Mouse (Mus musculus) layer of hippocampus, adult 2 months (tissue): ENCODE results near the gene Fam228b. TPM values are rescaled to one million over a fixed set of nuclear protein-coding genes. Genes with fewer than 3 reads are reported as not detected.
"Not testable (repeated sequence)": the region's sequence is repeated elsewhere in the genome, so short reads cannot be mapped to it uniquely, and the experiment has no call there.

Experiments used
- DNase-seq, 2 experiments: peaks; one replicate each; pipeline ENCODE4 v3.0.0; 2022; ENCODE audit warnings: low spot score in 2 of 2
- H3K27ac ChIP-seq: fragments of 200-600 bp; 2 replicates; pipeline ENCODE4 v1.8.1; 2022
- H3K4me3 ChIP-seq: fragments of 200-600 bp; 2 replicates; pipeline ENCODE4 v1.8.1; 2022; ENCODE audit warnings: mild to moderate bottlenecking
- CTCF ChIP-seq: fragments of 200-600 bp; conservative IDR thresholded peaks from 2 replicates; pipeline ENCODE4 v1.8.1; 2022; ENCODE audit warnings: antibody characterized with exemption, mild to moderate bottlenecking, moderate library complexity
- total RNA-seq, 2 experiments: library from RNA; stranded (reverse); gene quantifications; 2 replicates each; pipeline ENCODE4 v1.2.3; 2021

The Fam228b gene
- total RNA-seq, 2 experiments from 2014 or later: 22.2 to 27.6 TPM

- Histone ChIP-seq H3K4me3 (no peak overlapping the region), H3K27ac (no peak overlapping the region)
- DNase-seq: no peak
- peak; percentile 41 for TF ChIP-seq CTCF
These were observed 39.9 kb downstream of the Fam228b start for GRCm38 (mm10) chr12:4729165-4729564.

DNA sequence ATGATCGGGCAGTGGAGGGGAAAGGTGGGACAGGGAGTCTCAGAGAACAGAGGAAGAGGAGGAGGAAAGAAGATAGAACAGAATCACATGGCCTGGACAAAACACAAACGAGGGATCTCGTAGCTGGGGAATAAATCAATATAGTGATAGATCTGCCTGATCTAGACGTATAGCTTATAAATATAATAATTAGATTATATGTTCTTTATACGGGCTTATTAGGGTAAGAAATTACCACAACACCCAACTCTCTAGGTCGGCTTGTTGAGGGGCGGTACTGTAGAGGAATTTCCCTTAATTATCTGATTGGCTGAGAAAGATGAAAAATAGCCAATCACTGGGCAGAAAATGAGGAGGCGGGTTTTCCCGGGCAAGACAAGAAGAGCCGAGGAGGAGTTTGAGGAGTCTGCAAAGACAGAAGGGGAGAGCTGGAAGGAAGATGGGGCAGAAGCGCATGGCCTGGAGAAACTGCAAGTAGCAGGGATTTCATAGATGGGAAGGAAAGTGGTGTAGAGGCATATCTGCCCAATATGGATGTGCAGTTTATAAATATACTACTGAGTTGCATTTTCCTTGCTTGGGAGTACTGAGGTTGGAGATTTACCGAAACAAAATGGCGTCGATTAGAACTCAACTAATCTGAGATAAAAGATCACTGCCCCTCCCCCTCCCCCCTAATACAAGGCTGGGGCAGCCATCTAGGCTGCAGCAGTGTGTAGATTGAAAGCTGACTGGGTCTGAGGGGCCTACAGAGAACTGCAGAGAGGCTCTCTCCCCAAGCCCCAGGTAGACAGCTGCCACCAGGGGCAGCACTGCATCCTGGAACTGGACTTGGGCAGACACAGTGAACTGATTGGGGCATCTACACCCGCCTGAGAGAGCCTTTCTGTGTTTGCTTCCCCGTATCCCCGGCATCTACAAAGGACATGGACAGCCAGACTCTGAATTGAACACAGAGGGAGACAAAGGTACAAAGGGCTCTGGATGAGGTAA lies 49.0 kb downstream of the Fam228b start:
- no peak overlapping the region for H3K27ac ChIP-seq
- no peak overlapping the region for H3K4me3 ChIP-seq
- TF ChIP-seq CTCF: peak; percentile 43
- DNase-seq: no peak

- no peak for DNase-seq
- H3K4me3 ChIP-seq: no peak overlapping the region
- no peak overlapping the region for H3K27ac ChIP-seq
- no peak for TF ChIP-seq CTCF
These were observed 49.9 kb downstream of the Fam228b start for GRCm38 (mm10) chr12:4719066-4719761.

DNA sequence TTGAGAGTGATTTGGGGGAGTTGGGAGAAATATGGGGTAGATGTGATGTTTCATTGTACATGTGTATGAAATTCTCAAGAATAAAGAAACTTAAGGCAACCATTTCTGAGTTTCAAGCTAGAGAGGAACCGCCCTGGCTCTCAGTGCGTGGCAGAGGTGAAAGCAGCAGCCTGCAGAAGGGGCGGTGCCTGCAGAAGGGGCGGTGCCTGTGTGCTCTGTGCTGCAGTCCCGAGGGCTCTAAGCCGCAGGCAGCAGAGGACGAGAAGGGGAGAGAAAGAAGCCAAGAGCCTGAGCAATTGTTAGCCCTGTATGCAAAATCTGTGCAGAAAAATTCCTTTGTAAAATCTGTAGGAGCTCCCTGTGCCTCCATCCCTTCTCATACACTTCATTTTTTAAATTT lies 51.6 kb downstream of the Fam228b start:
- Histone ChIP-seq H3K4me3 (no peak overlapping the region), H3K27ac (no peak overlapping the region)
- TF ChIP-seq CTCF: no peak
- DNase-seq: no peak

DNA sequence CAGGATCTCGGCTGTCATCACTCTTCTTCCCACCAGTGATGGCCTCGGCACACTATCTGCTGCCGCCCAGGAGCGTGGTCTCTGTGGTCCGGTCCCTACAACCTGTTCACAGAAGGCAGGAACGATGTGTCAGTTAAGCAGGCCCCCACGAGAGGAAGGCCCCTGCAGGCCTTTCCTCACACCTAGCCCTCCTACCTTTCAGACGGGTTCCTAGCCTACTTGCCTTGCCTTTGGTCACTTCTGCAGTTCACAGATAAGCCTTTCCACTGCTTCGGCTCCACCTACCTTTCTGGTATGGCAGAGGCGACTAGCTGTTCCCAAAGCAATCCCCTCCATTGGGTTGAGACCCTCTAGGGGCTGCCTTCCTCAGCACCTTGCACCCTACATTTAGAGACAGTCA lies 53.5 kb downstream of the Fam228b start:
- H3K27ac ChIP-seq: no peak overlapping the region
- H3K4me3 ChIP-seq: no peak overlapping the region
- TF ChIP-seq CTCF: no peak
- no peak for DNase-seq

GRCm38 (mm10) chr12:4713361-4713760 lies 55.7 kb downstream of the Fam228b start:
- DNase-seq: no peak
- H3K4me3 ChIP-seq: no peak overlapping the region
- no peak for TF ChIP-seq CTCF
- H3K27ac ChIP-seq: no peak overlapping the region

GRCm38 (mm10) chr12:4709926-4710325 lies 59.1 kb downstream of the Fam228b start:
- Histone ChIP-seq H3K27ac (no peak overlapping the region), H3K4me3 (no peak overlapping the region)
- TF ChIP-seq CTCF: no peak
- DNase-seq: no peak

- Histone ChIP-seq H3K4me3 (no peak overlapping the region), H3K27ac (no peak overlapping the region)
- TF ChIP-seq CTCF: no peak
- DNase-seq: no peak
These were observed 60.0 kb downstream of the Fam228b start for GRCm38 (mm10) chr12:4708881-4709604.

GRCm38 (mm10) chr12:4708296-4708695 lies 60.8 kb downstream of the Fam228b start:
- Histone ChIP-seq H3K4me3 (no peak overlapping the region), H3K27ac (no peak overlapping the region)
- no peak for TF ChIP-seq CTCF
- no peak for DNase-seq

DNA sequence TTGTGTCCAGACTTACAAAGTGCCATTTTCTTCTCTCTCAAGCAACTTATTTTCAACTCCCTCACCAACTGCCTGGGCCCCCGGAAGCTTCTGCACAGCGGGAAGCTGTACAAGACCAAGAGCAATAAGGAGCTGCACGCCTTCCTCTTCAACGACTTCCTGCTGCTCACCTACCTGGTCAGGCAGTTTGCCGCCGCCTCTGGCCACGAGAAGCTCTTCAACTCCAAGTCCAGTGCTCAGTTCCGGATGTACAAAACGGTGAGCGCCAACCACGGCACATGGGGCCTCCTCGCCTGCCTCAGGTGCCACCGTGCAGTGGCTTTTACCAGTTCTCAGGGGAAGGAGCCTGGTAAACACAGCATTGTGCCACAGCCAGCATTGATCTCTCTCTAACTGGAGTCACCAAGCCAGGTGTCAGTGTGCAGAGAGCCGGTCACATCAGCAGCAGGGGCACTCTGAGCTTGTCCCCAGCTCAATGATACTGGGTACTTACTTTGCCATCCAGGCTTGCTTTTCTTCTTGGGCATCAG lies 61.5 kb downstream of the Fam228b start:
- no peak for TF ChIP-seq CTCF
- no peak for DNase-seq
- no peak overlapping the region for H3K27ac ChIP-seq

GRCm38 (mm10) chr12:4706901-4707300 lies 62.2 kb downstream of the Fam228b start:
- H3K27ac ChIP-seq: no peak overlapping the region
- H3K4me3 ChIP-seq: no peak overlapping the region
- DNase-seq: no peak
- no peak for TF ChIP-seq CTCF

More for the DNA sequence above, 61.5 kb downstream of the Fam228b start:
- H3K4me3 ChIP-seq: no peak overlapping the region

DNA sequence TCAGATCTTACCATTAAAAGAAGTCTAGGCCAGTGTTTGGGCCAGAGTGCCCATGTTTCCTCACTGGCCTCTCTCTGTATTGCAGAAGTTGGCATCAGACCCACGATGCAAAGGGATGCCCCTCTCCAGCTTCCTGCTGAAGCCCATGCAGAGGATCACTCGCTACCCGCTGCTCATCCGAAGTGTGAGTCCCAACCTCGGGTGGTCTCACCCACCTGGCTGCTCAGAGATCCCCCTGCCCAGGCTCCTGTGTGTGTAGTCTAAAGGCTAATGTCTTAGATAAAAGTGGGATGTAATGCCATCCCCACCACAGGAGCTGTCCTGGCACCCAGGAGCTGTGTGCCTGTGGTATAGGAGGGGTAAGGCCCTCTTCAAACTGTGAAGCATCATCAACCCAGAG lies 62.9 kb downstream of the Fam228b start:
- no peak for DNase-seq
- Histone ChIP-seq H3K4me3 (no peak overlapping the region), H3K27ac (no peak overlapping the region)
- no peak for TF ChIP-seq CTCF

DNA sequence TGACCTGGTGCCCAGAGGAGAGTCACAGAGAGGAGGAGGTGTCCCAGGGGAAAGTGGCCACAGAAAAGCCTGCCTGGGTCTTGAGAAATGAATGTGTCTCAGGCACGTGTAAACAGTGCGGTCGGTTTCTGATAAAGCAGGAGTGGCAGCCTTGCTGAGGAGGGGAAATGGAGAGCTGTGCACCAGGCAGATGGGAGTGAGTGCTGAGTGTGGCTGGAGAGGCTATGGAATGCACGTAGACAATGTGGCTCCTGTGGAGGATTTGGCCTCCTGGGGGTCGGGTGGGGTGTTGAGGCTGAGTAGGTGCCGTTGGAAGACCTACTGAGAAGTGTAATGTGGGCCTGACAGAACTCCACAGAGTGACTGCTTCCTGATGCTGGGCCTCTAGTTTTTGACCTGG lies 63.4 kb downstream of the Fam228b start:
- DNase-seq, H3K27ac ChIP-seq, H3K4me3 ChIP-seq: not testable (repeated sequence)
